Mouse (Mus musculus): Measurements from ENCODE around the gene Dkc1. TPM values are rescaled to one million over a fixed set of nuclear protein-coding genes. Genes with fewer than 3 reads are reported as not detected.

The Dkc1 gene
- polyA plus RNA-seq, 1 experiment from 2014 or later = 155 TPM

DNA sequence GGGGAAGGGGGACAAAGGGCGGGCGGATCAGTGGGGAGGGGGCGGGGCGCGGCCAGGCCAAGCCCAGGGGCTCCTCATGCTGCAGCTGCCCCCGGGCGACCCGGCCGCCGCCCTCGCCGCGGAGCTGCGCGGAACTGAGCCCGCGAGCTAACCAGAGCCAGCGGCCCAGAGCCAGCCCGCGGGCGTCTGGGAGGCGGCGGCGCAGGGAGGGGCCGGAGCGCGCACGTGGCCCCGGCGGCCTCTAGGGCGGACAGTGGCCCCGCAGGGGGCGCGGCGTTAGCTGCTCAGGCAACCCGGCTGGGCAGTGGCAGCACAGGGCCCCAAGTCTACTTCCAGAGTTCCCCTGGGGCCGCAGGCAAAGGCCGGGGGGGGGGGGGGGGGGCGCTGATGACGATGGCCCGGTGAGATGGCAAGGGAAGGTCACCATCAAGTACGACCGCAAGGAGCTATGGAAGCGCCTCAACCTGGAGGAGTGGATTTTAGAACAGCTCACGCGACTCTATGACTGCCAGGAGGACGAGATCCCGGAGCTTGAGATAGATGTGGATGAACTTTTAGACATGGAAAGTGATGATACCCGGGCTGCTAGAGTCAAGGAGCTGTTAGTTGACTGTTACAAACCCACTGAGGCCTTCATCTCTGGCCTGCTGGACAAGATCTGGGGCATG is 60.1 kb downstream of the Dkc1 start:
- DNase-seq (ENCODE audit: low spot score) = peak; percentile 79
- 17% methylated on average over 18 of the region's 49 CpGs for WGBS
- Histone ChIP-seq H3K4me1 (no peaks in the 10 kb centered on the region), H3K4me3 (peak overlapping the region; percentile 55), H3K27ac (peak overlapping the region; percentile 82), H3K9me3 (no peaks in the 10 kb centered on the region), H3K27me3 (ENCODE audit: insufficient read depth, poor library complexity, severe bottlenecking) (no peaks in the 10 kb centered on the region), H3K36me3 (no peaks in the 10 kb centered on the region)

Other genes starting within 250 kb of the Dkc1 start
- 0.92 and 1.7 TPM in 2 replicates for gene Gab3, start 10.4 kb upstream of the Dkc1 start, polyA plus RNA-seq (2016; fragmentation: Nextera tagmentation; extraction: Ambion mirVana)
- 24.1 and 30.2 TPM in 2 replicates for gene Mpp1, start 35.2 kb downstream of the Dkc1 start, polyA plus RNA-seq (2016; fragmentation: Nextera tagmentation; extraction: Ambion mirVana)
- gene Smim9, start 67.9 kb downstream of the Dkc1 start, polyA plus RNA-seq (2016; fragmentation: Nextera tagmentation; extraction: Ambion mirVana) = not detected in 2 replicates

Data from heart, embryonic 10.5 days (tissue).